Mouse (Mus musculus) heart, adult 2 months (tissue): ENCODE measurements at regions not wholly inside any gene's neighbourhood (a gene's known extent, or its start where the extent isn't known, plus 50 kb on each side); places are given as distances from the start of the nearest gene placed in this dataset.

Experiments used
- CTCF ChIP-seq: fragments of 200-600 bp; IDR thresholded peaks from 2 replicates; pipeline ENCODE4 v1.8.1; 2022; ENCODE audit warnings: antibody characterized with exemption, mild to moderate bottlenecking, moderate library complexity
- EP300 ChIP-seq: fragments of 200-500 bp; IDR thresholded peaks from 2 replicates; pipeline ENCODE4 v1.6.1; 2011; ENCODE audit warnings: low read depth, low read length, control low read depth; ENCODE audit not compliant: insufficient read depth
- POLR2A ChIP-seq: fragments of 200-500 bp; IDR thresholded peaks from 2 replicates; pipeline ENCODE4 v1.6.1; 2011; ENCODE audit warnings: mild to moderate bottlenecking, low read depth, low read length, control low read depth; ENCODE audit not compliant: insufficient read depth

- TF ChIP-seq CTCF (no peak), POLR2A (no peak), EP300 (no peak)
Measured at GRCm38 (mm10) chr12:15472741-15473140, 344.0 kb downstream of the Trib2 start.
